Mouse (Mus musculus) myocyte (in vitro differentiated cells): ENCODE results near the gene Rapgef1.

Source experiments
- POLR2A ChIP-seq: IDR thresholded peaks from one replicate; pipeline ENCODE4 v1.6.1; 2011; ENCODE audit warnings: low read depth, mild to moderate bottlenecking, control low read depth, moderate library complexity; ENCODE audit not compliant: insufficient read length
- REST ChIP-seq: IDR thresholded peaks from one replicate; pipeline ENCODE4 v1.6.1; 2011; ENCODE audit warnings: mild to moderate bottlenecking, control low read depth, moderate library complexity; ENCODE audit not compliant: insufficient read depth, insufficient read length

DNA sequence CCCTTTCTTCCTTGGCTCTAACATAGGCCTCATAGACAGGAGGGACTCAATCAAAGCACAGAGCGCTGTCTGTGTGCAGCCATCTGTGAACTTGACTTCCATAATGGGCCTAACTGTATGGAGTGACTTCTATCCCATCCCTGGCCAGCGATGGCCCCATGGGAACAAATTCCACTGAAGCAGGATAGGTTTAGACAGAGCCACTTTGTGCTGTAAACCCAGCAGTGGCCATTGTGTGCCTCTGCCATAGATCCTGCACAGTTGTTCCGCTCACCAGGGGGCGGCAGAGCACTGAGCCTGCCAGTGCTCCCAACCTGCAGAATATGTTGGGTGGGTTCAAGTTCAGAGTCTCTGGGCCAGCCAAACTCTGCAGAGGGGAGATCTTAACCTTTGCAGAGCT is 88.2 kb downstream of the Rapgef1 start:
- TF ChIP-seq POLR2A (no peak), REST (no peak)
